Mouse (Mus musculus): ENCODE data around the gene Nfia.

- no peak for TF ChIP-seq CTCF (IDR thresholded peaks at IDR 0.05; ENCODE audit: low read depth, low read length)
- no peak for TF ChIP-seq POLR2A (IDR thresholded peaks at IDR 0.05; ENCODE audit: borderline replicate concordance, low read depth, low read length)
These were observed 146.1 kb downstream of the Nfia start for GRCm38 (mm10) chr4:97918675-97919074.

Measured in bone marrow macrophage, adult 2 months (primary cell).